Mouse (Mus musculus): Measurements from ENCODE around the gene Pofut2. TPM values are rescaled to one million over a fixed set of nuclear protein-coding genes. Genes with fewer than 3 reads are reported as not detected.
"Not testable (repeated sequence)": the region's sequence is repeated elsewhere in the genome, so short reads cannot be mapped to it uniquely, and the experiment has no call there.

Gene Pofut2
- total RNA-seq, 1 experiment from 2014 or later = 72.6 TPM

GRCm38 (mm10) chr10:77266281-77266680 lies 7.3 kb downstream of the Pofut2 start:
- DNase-seq = peak; percentile 49

- no peak for DNase-seq
Measured at GRCm38 (mm10) chr10:77267027-77267426, 8.0 kb downstream of the Pofut2 start.

- no peak for DNase-seq
Measured at GRCm38 (mm10) chr10:77269129-77269528, 10.1 kb downstream of the Pofut2 start.

GRCm38 (mm10) chr10:77272980-77273730 lies 14.1 kb downstream of the Pofut2 start:
- peak; percentile 46 for DNase-seq

GRCm38 (mm10) chr10:77273798-77274197 lies 14.8 kb downstream of the Pofut2 start:
- DNase-seq = peak; percentile 8

GRCm38 (mm10) chr10:77282085-77282484 lies 23.1 kb downstream of the Pofut2 start:
- DNase-seq = not testable (repeated sequence)

- DNase-seq = peak; percentile 88
Measured at GRCm38 (mm10) chr10:77282822-77283221, 23.8 kb downstream of the Pofut2 start.

GRCm38 (mm10) chr10:77284832-77285231 lies 25.8 kb downstream of the Pofut2 start:
- DNase-seq = no peak

- DNase-seq = peak; percentile 65
Measured at GRCm38 (mm10) chr10:77287626-77288025, 28.6 kb downstream of the Pofut2 start.

GRCm38 (mm10) chr10:77288639-77289195 lies 29.7 kb downstream of the Pofut2 start:
- no peak for DNase-seq

- DNase-seq = no peak
Measured at GRCm38 (mm10) chr10:77289559-77289958, 30.5 kb downstream of the Pofut2 start.

GRCm38 (mm10) chr10:77290624-77291366 lies 31.8 kb downstream of the Pofut2 start:
- no peak for DNase-seq

GRCm38 (mm10) chr10:77294691-77295090 lies 35.7 kb downstream of the Pofut2 start:
- DNase-seq = no peak

- DNase-seq = no peak
Measured at GRCm38 (mm10) chr10:77298621-77299020, 39.6 kb downstream of the Pofut2 start.

GRCm38 (mm10) chr10:77299194-77299593 lies 40.2 kb downstream of the Pofut2 start:
- DNase-seq = no peak

GRCm38 (mm10) chr10:77300237-77300933 lies 41.4 kb downstream of the Pofut2 start:
- DNase-seq = no peak

- DNase-seq = no peak
Measured at GRCm38 (mm10) chr10:77300934-77301297, 41.9 kb downstream of the Pofut2 start.

GRCm38 (mm10) chr10:77304362-77304761 lies 45.3 kb downstream of the Pofut2 start:
- no peak for DNase-seq

- DNase-seq = no peak
Measured at GRCm38 (mm10) chr10:77304840-77305533, 46.0 kb downstream of the Pofut2 start.

GRCm38 (mm10) chr10:77305766-77306165 lies 46.7 kb downstream of the Pofut2 start:
- DNase-seq = no peak

GRCm38 (mm10) chr10:77308978-77309377 lies 50.0 kb downstream of the Pofut2 start:
- DNase-seq = no peak

- no peak for DNase-seq
Measured at GRCm38 (mm10) chr10:77314711-77315266, 55.8 kb downstream of the Pofut2 start.

Data from adrenal gland, postnatal 14 days (tissue).